Mouse (Mus musculus) activated CD4-positive, CD25-positive, alpha-beta regulatory T cell, adult 4 months (primary cell): ENCODE data around the gene Adat3. TPM values are rescaled to one million over a fixed set of nuclear protein-coding genes. Genes with fewer than 3 reads are reported as not detected.

Source experiments
- ATAC-seq: one replicate; pipeline ENCODE4 v1.8.0; 2017
- polyA plus RNA-seq, 2 experiments: library from polyadenylated mRNA; unstranded; fragments of 100-300 nt; shearing (Covaris generic); gene quantifications; one replicate each; pipeline ENCODE4 v1.2.1; 2017

Adat3 gene
- polyA plus RNA-seq, 2 experiments from 2014 or later, result 2.5 to 3.7 TPM

GRCm38 (mm10) chr10:80656130-80656862 lies 53.6 kb downstream of the Adat3 start:
- peak; percentile 40 for ATAC-seq

GRCm38 (mm10) chr10:80656863-80657623 lies 54.4 kb downstream of the Adat3 start, which contains the start of gene Btbd2:
Gene Btbd2 (minus strand): TSS chr10:80657071.
- peak; percentile 40 for ATAC-seq

Other genes starting within 250 kb of the Adat3 start
- gene Plk5, start 246.4 kb upstream of the Adat3 start, polyA plus RNA-seq, result not detected
- 1 to 10 TPM in 1 of 2 experiments, under 1 TPM in 1; 0.62 to 1.2 TPM for gene Mex3d, start 215.2 kb upstream of the Adat3 start, polyA plus RNA-seq
- 10 to 100 TPM; 23.6 to 32.0 TPM for gene Mbd3, start 203.3 kb upstream of the Adat3 start, polyA plus RNA-seq
- 100 to 1,000 TPM; 327 to 363 TPM for gene Uqcr11, start 196.1 kb upstream of the Adat3 start, polyA plus RNA-seq
- gene Tcf3, start 169.2 kb upstream of the Adat3 start, polyA plus RNA-seq, result 10 to 100 TPM in 1 of 2 experiments, 1 to 10 TPM in 1; 9.3 to 10.7 TPM
- not detected for gene Onecut3, start 108.0 kb upstream of the Adat3 start, polyA plus RNA-seq
- not detected for gene Atp8b3, start 63.8 kb upstream of the Adat3 start, polyA plus RNA-seq
- gene Rexo1, start 41.3 kb upstream of the Adat3 start, polyA plus RNA-seq, result 10 to 100 TPM; 13.0 to 13.4 TPM
- gene Klf16, start 25.6 kb upstream of the Adat3 start, polyA plus RNA-seq, result 1 to 10 TPM; 5.2 to 8.1 TPM
- gene Abhd17a, start 12.5 kb upstream of the Adat3 start, polyA plus RNA-seq, result 10 to 100 TPM in 1 of 2 experiments, 1 to 10 TPM in 1; 9.4 to 11.8 TPM
- 100 to 1,000 TPM; 104 to 107 TPM for gene Scamp4, start within 50 bp of the Adat3 start, polyA plus RNA-seq
- gene Gm49322, start 3.1 kb downstream of the Adat3 start, polyA plus RNA-seq, result 10 to 100 TPM in 1 of 2 experiments, 1 to 10 TPM in 1; 9.5 to 11.5 TPM
- 10 to 100 TPM; 13.3 to 16.1 TPM for gene Csnk1g2, start 20.0 kb downstream of the Adat3 start, polyA plus RNA-seq
- gene Btbd2, start 54.2 kb downstream of the Adat3 start, polyA plus RNA-seq, result 1 to 10 TPM; 5.5 to 6.1 TPM
- 10 to 100 TPM; 56.1 to 64.2 TPM for gene Mknk2, start 75.2 kb downstream of the Adat3 start, polyA plus RNA-seq
- gene Mob3a, start 99.1 kb downstream of the Adat3 start, polyA plus RNA-seq, result 100 to 1,000 TPM; 212 to 221 TPM
- 10 to 100 TPM; 80.1 to 96.5 TPM for gene Izumo4, start 99.3 kb downstream of the Adat3 start, polyA plus RNA-seq
- 10 to 100 TPM; 22.7 to 24.0 TPM for gene Ap3d1, start 139.4 kb downstream of the Adat3 start, polyA plus RNA-seq
- 10 to 100 TPM; 13.6 to 18.0 TPM for gene Dot1l, start 152.3 kb downstream of the Adat3 start, polyA plus RNA-seq
- 10 to 100 TPM; 18.9 to 19.9 TPM for gene Sf3a2, start 195.3 kb downstream of the Adat3 start, polyA plus RNA-seq
- 100 to 1,000 TPM; 121 to 156 TPM for gene Plekhj1, start 195.7 kb downstream of the Adat3 start, polyA plus RNA-seq
- not detected for gene Amh, start 202.4 kb downstream of the Adat3 start, polyA plus RNA-seq
- not detected for gene Jsrp1, start 210.6 kb downstream of the Adat3 start, polyA plus RNA-seq
- gene Oaz1, start 223.8 kb downstream of the Adat3 start, polyA plus RNA-seq, result 1,000 to 10,000 TPM; 1,826 to 2,667 TPM
- not detected for gene Lingo3, start 241.2 kb downstream of the Adat3 start, polyA plus RNA-seq